Mouse (Mus musculus) lung, postnatal 0 days (tissue): ENCODE data around the gene Cacna1s.

Experiments used
- CTCF ChIP-seq: IDR thresholded peaks from 2 replicates; pipeline ENCODE4 v1.5.1; 2016; ENCODE audit warnings: antibody characterized with exemption, mild to moderate bottlenecking
- EP300 ChIP-seq: IDR thresholded peaks from 2 replicates; pipeline ENCODE4 v1.6.1; 2016; ENCODE audit warnings: antibody characterized with exemption, mild to moderate bottlenecking, control low read depth

DNA sequence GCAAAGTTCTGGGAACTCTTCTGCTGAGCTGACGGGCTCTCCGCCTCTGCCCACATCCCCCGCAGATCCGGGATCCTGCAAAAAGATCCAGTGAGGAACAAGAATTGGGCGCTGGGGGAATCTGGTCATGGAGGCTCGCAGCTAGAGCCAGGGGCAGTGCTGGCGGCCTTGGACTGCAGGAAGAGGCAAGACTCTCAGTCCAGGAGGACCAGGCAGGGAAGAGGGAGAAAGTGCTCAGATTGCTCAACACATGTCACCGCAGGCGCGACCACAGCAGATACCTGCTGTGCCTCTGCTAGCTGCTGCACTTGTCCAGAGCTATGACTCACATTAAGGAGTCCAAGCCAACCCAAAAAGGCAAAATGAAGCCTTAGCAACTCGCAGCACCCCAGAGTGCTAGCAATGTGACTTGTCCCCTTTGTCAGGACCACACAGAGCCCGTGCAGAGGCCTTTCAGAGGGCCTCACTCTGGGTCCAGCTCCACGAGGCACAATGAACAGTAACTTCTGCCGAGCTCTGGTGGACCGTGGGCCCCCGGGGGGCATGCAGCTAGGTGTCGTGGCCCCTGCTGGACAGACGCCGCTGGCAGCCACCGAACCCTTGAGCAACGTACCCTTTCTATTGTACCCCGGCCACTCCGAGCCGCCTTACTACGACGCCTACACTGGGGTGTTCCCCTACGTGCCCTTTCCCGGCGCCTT is 2.1 kb upstream of the Cacna1s start, which contains the start of gene Ascl5:
- no peak for TF ChIP-seq CTCF
- TF ChIP-seq EP300 = no peak
